Mouse (Mus musculus) mature B cell (primary cell): Measurements from ENCODE around the gene Nfib.

Experiments
- in situ Hi-C: fragments of 300-500 bp; cut with MboI; formaldehyde crosslinking; loops from 2 replicates; pipeline ENCODE4 v1.14.3; 2019

Gene Nfib

DNA sequence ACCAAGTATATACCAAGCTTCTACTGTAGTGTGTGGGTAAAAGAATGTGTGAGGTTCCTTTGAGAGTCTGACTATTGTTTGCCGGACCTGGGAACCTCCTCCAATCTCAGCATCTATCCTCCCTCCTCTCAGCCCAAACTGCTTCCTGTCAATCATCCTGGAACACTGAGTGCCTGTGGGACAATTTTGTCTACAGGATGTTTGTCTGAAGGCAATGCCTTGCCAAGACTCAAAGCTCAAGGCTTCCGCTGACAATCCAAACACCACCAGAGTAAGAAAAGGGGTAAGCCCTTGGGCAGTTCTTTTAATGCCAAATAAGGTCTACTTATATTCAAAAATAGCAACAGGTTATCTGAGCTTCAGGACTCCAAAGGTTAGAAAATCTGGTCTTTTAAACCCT is 459.3 kb downstream of the Nfib start:
- in situ Hi-C loops, result no loop called here
